Mouse (Mus musculus): ENCODE data around the gene Cracr2a.

The Cracr2a gene

DNA sequence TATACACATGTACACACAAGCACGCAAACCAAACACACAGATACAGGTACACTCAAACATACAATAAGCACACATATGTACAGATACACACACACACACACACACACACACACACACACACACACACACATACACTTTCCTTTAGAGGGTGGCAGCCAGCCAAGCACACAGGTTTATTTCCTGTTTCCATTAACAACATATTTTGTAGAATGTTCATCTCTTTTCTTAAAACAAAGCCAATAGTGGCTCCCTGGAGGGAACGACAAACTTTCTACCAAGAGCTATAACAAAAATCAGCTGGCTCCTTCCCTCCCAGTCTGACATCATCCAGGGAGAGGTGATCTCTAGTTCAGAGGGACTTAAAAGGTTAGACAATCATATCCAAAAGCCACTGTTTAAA is 73.7 kb downstream of the Cracr2a start:
- no peak for DNase-seq

DNA sequence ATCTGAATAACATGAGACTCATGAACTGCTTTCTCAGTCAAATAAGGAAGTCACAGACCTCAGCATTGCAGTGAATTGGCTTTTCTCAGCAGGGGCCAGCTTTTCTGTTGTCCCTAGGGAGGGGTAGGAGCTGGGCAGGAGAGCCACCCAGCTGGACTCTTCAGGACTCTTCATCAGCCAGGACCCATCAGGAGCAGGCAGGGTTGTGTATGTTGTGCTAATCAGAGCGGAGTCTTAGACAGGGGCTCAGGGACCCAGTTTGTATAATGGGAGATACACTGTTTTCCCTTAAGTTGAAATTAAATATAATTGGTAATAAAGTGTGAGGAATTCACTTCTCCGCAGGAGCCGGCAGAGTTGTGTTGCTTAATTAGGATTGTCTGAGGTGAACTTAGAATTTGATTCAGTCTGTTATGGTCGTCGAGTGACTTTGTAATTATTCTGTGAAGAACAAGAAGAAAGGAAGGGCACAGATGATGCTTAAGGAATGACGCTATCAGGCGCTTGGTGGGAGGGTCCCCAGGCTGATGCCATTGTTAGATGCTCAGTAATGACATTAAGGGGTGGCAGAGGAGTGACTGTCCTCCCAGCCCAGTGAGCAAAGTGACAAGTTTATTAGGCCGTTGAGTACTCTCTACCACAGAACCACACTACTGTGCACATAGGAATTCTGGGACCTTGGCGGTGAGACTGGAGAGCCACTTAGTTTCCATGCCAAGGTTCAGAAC is 74.5 kb downstream of the Cracr2a start:
- DNase-seq: no peak

DNA sequence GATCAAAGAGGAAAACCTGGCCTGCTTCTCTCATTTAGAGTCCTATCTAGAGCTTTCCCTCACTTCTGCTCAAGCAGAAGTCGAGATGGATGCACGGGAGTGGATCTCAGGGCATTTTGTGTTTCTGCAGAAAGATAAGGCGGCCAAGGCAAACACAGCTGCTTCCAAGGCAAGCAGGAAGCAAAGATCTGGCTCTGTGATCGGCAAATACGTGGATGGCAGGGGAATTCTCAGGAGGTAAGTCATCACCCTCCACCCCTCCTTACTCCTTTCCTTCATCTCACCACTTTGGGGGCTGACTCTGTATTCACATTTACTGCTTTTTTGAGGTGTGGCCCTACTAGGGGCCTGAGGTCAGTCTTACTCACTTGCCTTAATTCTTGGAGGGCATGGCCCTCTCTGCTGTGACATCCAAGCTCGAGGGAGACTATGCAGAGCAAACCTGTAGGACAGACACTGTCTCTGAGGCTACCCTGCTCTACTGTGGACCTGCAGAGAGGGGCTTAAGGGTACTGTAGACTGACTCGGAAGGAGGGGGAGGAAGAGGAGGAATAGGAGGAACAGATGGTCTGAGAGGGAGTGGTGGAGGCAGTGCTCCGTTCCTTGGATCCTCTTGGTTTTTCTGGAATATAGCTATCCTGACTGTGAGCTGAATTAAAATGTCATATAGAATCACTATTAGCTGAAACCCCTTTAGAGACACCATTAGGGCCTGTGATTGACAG is 80.1 kb downstream of the Cracr2a start:
- no peak for DNase-seq

DNA sequence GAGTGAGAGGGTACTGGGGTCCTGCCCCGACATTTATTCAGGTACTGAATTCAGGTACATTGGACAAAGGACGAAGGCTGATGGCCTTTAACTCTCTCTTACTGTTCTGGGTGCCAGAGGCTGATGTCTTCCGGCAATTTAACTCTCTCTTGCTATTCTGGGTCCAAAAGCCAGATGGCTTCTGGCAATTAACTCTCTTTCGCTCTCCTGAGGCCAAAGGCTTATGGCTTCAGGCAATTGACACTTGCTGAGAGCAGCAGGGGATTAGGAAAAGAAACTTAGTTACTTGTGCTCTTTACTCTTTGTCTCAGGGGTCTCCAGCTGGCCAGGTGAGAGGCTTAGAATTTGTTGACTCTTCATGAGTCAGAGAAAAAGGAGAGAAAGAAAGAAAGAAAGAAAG is 94.8 kb downstream of the Cracr2a start:
- DNase-seq: no peak

DNA sequence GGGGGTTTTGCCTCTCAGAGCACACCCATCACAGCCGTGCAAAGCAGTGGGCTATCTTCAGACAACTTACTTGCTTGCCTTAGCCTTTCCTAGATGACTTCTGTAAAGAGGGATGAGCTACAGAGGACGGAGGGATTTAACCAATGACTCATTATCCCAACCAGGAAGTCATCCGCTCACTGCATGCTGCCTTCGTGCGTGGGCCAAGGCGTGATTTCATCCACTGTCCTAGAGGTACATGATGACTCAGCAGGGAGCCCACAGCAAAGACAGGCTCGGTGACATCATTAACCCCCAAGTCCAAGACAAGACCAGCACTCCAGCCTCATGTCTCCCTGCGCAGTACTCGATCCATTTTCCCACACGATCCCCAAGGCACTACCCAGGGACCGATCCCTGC is 96.0 kb downstream of the Cracr2a start:
- no peak for DNase-seq

DNA sequence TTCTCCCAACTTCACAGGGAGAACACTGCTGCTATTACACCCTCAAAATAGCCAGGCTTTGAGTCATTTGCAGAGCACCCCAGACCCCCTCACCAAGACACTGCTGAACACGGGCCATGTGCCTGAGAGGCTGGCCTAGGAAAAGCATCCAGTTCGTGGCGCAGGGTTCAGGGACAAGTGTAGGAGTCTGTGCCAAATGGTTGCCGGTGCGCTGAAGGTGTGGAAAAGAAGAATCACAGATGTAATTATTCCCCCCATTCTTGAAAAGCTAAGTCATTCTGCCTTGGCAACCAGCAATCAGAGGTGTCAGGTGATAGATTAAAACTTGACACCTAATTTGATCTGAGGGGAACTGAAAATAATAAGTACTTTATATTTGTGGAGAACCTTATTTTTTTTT is 98.3 kb downstream of the Cracr2a start:
- no peak for DNase-seq

DNA sequence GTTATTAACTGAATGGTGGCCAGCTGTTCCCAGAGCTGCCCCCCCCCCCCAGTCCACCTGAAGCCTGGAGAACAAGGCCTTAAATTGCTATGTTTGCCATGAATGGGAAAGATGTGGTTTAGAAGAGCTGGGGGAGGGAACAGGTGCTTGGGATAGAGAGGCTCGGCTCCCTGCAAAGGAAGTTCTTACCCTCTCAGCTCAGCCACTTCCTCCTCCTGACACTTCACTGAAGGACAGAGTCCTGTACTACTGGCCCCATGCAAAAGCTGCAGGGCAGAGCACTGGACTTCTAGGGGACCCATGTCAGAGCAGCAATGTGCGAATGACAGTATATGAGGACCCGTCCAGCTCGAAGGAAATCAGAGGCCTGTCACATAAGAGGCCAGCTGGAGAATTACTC is 98.8 kb downstream of the Cracr2a start:
- DNase-seq: no peak

DNA sequence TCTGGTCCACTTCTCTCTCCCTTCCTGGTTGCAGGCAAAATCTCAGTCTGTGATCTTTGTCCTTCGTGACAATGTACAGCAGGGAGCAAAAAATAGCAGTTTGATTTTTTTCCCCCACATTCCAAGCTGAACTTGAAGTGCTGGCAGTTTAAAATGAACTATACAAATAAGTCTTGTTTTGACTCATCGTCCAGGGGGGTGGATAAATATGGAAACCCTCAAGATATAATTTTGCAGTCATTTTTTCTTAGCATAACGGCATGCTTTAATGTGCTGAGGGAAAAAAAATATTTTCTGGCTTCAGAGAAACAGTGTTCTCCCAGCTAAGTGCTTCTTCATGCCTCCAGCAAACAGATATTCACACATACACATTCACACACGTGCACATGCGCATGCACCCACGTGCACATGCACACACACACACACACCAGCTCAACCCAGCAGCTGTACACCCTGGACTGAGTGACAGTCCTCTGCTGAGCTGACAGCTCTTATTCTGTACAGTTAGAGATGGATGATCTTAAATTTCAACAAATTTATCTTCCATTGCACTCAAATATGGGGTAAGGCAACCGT is 100.7 kb downstream of the Cracr2a start:
- DNase-seq: no peak

DNA sequence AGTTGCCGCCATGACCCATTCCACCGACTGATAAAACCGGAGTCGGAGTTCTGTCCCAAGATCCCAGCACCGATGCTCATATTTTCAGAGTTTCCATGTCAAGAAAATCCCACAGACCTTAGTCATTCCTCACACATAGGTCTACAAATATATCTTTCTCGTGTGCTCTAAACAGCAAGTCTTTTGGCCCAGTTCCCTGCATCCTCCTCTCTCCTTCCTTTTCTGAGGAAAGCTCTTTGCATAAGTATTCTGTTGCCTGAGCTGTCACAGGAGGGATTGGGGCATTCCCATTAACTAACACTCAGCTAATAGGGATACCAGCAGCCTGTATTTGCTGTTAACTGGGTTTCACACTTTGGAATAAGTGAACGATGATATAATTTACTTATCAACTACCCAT is 102.1 kb downstream of the Cracr2a start:
- no peak for DNase-seq

DNA sequence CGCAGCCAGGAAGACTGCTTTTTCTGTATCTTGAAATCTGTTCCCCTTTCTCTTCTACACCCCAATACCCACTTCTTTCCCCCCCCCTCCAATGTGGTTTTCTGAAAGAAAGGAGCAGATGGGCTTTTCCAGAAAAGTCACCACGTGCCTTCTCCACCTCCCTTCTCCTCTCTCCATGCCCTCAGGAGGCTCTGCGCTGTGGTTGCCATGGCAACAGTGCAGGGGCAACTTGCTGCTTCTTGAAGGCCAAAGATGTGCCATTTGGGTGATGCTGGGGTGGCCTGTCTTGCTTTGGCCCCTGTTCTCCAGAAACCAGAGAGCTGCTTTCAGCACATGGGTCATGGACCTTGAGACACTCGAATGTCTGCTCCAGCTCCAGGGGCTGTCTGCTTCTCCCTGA is 108.2 kb downstream of the Cracr2a start:
- DNase-seq: no peak

DNA sequence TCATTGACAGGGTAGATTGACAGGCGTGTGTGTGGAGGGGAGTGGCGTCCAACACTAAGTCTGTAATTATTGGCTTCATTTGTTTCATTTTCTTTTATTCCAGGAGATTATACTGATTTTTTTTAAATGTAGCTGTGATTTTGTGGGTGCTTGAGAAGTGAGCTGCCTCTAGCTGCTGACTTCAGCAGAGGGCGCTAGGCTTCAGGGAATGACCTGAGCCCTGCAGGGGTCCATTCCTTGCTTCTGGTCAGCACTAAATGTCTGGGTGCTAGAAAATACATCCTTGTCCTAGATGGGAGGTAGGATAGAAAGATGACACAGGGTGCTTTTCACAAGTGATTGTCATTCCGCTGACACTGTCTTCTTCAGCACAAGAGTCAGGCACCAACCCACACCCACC is 108.9 kb downstream of the Cracr2a start:
- DNase-seq: no peak

DNA sequence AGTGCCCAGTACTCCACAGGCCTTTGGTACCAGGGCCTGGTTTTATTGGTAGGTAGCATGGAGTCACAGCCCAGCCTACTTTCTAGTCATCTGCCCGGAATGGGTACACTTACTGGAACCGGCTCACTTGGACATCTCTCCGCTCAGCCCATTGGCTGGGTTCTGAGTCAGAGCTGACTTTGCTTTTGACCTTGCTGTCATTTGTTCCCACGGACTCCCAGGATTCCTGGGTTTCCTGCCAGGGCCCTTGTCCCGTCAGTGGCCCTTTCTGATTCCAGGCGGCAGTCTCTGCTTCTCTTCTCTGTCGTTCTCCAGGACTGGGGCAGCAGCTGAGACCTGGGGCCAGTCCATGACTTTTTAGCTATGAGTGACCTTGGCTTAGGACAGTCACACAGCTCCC is 110.9 kb downstream of the Cracr2a start:
- no peak for DNase-seq

DNA sequence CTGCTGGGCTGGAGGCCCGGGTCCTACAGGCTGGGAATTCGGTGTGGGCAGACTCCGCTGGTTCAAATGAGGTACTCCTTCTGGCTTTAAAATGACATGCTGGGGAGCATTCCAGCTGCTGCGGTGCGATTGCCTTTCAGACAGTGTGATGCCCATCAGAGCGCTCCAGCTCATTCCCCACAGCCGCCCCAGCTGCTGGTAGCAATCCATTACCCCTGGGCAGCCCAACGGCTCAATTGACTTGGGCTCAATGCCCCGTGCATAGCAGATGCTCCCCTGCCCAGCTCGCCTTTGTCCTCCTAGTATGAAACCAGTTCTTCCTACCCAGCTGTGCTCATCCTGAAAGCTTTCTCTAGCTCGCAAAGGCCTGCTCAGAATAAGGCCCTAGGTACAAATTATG is 115.7 kb downstream of the Cracr2a start:
- no peak for DNase-seq

DNA sequence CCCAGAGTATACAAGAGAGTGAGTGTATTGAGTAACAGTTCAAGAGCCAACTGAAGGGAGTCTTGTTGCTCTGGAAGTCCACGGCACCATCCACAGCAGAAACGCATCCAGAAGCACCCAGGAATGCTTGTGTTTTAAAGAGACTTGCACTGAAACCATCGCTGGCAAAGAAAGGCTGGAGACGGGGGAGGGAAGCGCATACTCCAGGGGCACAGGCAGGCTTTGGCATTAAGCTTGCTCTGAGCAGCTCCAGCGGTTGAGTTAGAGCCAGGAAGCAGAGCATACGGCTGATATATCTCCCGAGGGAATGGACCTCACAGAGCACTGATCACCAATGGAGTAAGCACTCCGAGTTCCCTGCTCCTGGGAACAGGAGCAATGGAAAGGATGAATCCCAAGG is 117.2 kb downstream of the Cracr2a start:
- DNase-seq: no peak

DNA sequence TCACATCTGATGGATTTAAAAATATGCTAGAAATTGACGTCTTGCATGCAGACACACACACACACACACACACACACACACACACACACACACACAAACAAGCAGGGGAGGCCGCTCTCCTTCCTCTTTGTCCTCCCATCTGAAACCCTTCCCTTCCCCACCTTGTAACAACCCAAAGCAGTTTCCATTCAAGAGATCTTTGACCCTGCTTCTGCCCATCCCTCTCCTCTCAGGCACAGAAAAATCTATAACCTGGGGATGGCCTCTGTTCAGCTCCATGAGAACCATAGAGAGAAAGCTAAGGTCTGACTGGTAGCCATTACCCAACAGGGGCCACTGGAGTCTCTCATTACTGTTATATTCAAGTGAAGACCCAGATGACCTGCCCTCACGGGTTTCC is 117.9 kb downstream of the Cracr2a start:
- no peak for DNase-seq

DNA sequence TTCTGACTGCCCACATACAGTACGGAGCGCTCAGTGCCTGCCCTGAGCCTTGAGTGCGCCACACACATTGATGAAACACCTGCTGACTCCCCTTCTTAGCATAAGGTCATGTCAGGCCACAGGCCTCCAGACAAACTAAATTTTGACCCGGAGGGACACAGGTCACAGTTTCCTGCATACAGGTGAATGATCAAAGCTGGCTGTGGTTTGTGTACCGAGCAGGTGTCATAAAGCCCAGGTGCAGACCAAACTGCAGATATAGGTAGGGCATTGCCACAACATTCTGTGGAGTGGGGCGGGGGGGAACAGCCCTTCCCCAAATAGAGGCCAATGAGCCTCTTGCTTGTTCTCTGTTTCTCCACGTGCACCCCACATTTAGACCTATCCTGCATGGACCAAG is 119.6 kb downstream of the Cracr2a start:
- no peak for DNase-seq

DNA sequence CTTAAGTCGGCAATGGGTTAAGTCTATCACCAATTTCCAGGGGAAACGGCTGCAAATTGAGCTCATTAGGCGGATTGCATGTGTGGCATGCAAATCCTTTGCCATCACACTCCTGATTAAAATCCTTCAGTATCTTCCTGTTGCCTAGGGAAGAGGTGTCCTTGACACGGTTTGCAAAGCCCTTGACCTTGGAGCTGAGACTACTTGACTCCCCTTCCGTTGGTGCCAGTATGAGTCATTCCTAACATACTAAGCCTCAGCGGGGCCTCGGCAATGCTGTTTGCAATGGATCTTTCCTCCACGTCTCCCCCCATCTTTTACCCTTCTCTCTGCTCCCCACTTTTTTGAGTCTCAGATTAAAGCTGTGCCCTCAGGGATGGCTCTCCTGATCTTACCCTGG is 122.4 kb downstream of the Cracr2a start:
- DNase-seq: no peak

DNA sequence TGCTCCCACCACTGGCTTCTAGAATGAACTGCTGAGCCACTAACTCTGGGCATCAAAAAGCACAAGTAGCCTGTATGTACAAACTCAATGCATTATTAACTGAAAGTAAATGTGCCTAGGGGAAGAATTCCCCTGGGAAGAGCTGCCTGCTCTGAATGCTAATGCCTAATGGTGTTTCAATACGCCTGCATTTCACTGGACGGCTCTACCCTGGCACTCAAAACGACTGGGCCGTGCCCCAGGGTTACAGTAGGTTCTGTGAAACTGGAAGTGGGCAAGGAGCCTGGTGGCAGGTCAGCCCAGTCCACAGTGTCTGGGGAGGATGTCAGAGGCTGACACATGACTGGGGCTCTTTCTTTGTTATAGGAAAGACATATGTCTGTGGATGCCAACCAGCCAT is 123.8 kb downstream of the Cracr2a start:
- DNase-seq: no peak

DNA sequence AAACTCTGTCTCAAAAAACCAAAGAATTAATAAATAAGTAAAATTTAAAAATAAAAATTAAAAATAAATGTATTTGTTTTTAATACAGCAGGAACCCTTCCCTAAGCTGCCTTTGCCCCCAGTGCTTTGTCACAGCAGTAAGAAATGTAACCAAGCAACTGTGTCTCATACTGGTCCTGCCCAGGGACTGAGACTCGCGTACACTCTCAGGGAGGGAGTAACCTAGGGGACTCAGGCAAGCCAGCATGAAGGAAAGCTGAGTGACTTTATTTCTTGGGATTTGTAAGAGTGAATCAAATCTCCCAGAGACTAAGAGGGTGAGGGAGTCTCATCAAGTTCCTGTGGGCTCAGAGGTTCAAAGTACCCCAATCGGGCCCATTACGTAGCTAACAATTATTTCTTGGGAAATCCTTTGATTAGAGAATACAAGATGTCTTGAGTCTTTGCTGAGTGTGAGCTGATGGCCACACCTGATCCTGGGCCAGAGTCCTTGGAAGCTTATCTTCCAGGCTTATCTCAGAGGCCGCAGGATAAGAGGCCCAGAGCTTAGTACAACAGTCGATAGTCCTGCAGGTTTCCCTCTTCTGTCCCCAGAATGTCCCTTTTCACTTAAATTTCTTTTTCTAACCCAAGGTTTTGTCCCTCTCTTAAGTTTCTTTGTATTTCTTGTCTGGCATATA is 126.2 kb downstream of the Cracr2a start:
- DNase-seq: no peak

DNA sequence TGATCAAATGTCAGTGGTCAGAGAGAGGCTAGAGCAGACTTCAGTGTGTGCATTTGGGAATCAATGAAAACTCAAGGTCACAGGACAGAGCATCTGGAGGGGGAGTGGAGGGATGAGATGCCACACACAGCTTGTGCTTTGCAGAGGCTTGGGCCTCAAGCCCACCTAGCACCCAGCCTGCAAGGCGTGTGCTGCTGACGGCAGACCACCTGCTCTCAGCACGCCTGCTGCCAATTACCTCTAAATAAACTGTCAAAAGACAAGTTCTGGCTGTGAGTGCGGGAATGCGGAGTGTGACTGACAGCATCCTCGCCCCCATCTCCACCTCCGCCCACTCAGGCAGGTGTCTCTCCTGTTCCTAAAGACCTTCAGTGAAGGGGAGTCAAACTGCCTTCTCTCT is 131.2 kb downstream of the Cracr2a start:
- no peak for DNase-seq

DNA sequence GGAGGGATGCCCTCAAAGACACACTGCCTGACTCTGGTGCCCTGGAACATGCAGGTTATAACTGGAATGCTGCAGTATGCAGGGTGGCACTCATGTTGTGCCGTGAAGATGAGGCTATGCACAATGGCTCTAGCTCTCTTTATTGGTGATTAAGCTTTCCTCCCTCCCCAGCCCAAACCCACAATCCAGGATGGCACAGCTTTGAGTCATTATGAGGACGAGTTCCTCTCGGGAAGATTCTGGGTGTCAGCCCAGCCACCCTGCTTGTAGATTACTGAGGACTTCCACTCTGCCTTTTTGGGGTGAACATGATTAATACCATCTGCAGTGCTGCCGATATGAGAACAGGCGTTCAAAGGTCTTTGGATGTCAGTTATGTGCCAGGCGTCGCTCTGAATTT is 132.5 kb downstream of the Cracr2a start:
- no peak for DNase-seq

DNA sequence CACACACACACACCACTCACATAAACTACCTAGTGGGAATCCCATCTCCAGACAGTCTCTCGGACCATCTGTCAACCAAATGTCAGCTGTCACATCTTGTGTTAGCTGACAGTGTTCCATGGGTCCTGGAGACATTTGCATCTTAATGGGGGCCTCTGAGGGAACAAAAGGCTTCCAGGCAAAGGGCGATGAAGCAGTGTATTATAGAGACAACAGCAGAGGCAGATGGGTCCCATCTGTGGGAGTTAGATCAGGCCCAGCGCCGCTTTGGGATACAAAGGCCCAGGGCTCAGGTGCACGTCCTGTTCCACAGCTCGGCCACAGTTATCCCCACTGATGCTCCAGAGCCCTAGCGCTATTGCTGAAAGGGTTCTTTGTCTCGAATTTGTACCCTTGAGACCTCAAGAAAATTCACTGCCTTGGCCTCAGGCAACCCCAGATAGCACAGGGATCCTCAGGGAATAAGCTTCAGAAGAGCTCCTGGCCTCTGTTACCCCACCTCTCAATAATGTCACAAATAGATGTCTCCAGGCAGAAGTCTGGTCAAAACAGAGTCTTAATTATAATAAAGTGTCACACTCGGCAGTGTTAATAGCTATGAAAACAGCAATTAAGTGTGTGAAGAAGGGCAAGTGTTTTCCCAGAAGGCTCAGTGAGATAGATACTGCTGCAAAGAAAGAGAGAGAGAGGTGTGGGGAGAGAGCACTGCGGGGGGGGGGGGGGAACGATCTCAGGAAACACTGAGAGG is 140.1 kb downstream of the Cracr2a start:
- no peak for DNase-seq

DNA sequence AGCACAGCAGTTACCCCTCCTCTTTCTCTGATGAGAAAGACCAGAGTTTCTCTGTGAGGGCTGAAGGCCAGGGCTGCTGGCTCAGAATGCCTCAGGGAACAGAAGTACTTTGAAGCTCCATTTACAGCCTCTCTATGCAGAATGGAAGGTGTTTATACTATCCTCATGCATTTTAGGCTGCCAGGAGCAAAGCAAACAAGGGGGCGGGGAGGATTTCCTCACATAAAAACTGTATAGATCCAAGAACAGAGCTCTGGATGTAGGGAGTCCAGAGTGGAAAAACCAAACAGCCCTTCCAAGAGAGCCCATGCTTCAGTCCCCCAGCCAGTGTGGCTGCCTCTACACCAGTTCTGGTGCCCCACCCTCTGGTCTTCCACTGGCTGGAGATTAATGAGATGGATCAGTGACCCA is 147.1 kb downstream of the Cracr2a start:
- DNase-seq: no peak

Measured in kidney, adult 11 months (tissue).